Mouse (Mus musculus) adrenal gland, adult 18-20 months (tissue): ENCODE measurements around the gene Bbs9. TPM values are rescaled to one million over a fixed set of nuclear protein-coding genes. Genes with fewer than 3 reads are reported as not detected.

Experiments
- DNase-seq, 2 experiments: peaks; one replicate each; pipeline ENCODE4 v3.0.0; 2021 to 2022; ENCODE audit warnings: low spot score in 2 of 2
- total RNA-seq, 2 experiments: library from RNA; stranded (reverse); gene quantifications; 1 replicate in 1 of 2; 2 replicates in 1 of 2; pipeline ENCODE4 v1.2.3; 2021

Bbs9 gene
- total RNA-seq, 2 experiments from 2014 or later: 12.5 to 16.5 TPM

- DNase-seq: no peak
Observed at GRCm38 (mm10) chr9:22619245-22619644, 143.7 kb downstream of the Bbs9 start.

- DNase-seq: peak; percentile 29 to 31
Observed at GRCm38 (mm10) chr9:22624966-22625365, 149.5 kb downstream of the Bbs9 start.

GRCm38 (mm10) chr9:22626014-22626413, 150.5 kb downstream of the Bbs9 start:
- no peak for DNase-seq

- DNase-seq: no peak
Observed at GRCm38 (mm10) chr9:22627912-22628311, 152.4 kb downstream of the Bbs9 start.

DNA sequence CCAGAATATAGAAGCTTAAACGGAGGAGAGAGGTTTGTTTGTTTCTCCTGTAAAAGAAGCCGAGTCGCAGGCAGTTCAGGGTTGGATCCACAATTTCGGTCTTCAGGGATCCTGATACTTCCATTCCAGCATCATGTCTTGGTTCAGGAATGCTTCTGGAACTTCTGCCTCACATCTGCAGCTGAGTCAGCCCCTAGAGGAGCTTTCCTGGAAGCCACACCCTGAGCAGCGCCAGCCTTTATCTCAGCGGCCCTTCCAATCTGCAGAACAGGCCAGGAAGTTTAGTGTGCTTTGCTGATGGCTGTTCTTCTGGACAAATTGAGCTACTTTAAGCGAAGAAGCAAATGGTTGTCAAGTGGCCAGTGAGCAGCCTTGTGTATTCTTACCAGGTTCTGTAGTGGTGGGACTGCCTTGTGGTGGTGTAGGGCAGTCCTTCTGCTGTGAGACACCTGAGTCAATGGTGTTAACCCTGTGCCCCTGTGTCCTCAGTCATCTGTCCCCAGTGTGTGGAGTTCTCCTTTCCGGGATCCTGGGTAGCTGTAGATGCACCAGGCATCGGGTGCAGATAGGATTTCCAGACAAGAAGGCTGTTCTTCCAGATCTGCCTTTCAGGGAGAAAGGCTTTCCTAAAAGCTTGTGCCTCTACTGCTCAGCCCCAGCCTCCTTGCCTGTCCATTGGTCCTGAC, 157.4 kb downstream of the Bbs9 start:
- no peak for DNase-seq

- DNase-seq: no peak
Observed at GRCm38 (mm10) chr9:22638502-22638901, 163.0 kb downstream of the Bbs9 start.

GRCm38 (mm10) chr9:22640683-22641431, 165.3 kb downstream of the Bbs9 start:
- no peak for DNase-seq

DNA sequence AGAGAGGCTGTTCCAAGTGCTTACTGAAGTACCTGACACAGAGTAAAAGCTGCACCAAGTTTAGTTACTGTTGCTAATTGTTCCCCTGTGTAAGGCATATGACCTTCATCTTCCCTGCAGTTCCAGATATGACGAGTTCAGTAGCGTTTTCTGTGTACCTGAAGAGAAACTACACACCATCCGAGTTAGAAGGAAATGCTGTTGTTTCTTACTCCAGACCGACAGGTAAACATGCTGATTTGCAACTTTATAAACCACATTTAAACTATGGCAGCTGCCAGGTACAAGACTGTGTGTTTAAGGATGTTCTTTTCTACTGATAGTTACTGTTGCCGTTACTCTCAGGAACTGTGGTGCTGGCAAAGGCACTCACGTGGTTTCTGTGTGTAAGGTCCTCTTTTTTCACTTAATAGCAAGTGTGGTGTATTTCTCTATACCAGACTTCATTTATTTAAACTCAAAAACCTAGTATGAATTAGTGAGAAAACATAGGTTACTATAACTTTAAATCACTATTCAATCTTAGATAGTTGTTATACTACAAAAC, 170.4 kb downstream of the Bbs9 start:
- DNase-seq: no peak

- DNase-seq: no peak
Observed at GRCm38 (mm10) chr9:22646461-22646860, 170.9 kb downstream of the Bbs9 start.

DNA sequence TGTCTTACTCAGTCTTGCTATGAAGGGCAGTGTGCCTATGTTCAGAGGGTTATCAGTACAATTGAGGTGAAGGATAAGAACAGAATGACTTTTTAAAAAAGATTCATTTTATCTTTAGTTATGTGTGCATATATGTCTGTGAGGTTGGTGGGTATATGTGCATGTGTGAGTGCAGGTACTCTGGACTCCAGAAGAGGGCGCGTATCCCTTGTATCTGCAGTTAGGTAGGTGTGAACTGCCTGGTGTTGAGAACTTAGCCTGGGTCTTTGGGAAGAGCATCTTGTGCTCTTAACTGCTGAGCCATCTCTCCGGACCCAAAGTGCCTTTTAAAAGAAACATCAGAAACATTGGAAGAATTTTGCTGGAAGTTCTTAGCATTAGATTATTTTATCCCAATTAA, 172.6 kb downstream of the Bbs9 start:
- DNase-seq: no peak

DNA sequence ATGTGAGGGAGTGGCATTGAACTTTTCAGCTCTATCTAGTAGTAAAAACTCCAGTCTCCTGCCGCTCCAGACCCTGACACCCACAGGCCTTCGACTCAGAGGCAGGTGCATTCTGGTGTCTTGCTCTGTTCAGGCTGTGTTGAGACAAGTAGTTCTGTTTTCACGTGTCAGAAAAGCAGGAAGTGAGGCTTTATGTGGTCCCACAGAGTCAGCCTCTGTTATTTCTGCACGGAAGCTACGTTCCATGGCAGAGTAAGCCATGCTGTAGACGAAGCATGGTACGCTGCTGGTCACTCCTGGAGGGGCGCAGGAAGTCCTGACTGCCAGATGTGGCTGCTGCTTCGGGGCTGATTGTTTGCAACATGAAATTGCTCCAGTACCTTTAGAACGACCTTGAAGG, 174.1 kb downstream of the Bbs9 start:
- DNase-seq: no peak

DNA sequence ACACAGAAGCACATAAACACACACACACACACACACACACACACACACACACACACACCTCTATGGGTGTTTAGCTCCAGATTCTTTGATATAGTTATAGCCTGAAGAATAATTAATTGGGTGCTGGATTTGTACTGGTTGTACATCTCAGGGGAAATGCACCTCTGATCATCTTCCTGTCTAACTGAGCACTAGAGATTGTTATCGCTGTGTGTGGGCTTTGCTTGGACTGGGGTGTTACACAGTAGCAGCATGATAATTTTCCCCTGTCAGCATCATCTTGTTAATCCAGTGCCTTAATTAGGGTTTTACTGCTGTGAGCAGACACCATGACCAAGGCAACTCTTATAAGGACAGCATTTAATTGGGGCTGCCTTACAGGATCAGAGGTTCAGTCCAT, 175.3 kb downstream of the Bbs9 start:
- no peak for DNase-seq

- no peak for DNase-seq
Observed at GRCm38 (mm10) chr9:22651619-22652018, 176.1 kb downstream of the Bbs9 start.

DNA sequence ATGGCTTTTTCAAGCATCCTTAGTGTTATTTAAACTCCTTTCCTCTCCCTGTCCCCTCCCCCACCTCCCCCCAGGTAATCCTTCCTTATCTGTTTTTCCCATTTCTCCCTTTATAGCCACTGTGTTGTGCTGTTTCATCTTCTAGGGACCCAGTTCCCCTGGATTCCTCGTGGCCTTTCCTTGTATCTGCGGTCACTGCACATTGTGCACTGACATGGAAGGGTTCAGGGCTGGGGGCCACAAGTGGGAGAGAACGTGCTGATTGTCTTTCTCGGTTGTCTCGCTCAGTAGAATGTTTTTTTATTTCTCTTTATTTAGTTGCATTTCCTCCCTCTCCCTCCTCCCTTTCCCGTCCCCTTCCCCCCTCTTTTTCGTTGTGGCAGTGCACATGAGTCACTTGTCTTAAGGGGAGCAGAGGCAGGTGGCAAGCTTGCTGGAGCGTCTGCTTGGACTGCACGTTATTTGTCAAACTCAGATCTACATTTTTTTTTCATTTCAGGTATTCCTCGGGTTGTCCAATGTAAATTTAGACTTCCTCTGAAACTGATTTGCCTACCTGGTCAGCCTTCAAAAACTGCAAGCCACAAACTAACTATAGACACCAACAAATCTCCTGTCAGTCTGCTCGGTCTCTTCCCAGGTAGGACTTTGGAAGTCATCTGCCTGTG, 179.3 kb downstream of the Bbs9 start:
- no peak for DNase-seq

DNA sequence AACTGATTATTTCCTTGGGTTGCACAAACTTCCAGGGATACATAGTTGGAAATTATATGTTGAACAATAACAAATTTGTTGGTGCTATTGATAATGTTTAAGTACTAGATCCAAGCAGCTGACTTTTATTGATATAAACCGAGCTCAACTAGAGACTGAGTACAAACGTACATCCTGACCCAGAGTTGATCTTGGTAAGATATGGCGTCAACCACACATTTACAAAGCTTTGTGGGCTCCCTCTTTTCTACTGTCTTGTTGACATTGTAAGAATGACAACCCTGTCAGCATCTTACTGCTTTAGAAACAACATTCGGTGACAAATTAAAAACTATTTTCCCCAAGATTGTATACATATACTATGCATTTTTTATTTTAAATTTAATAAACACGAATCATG, 181.7 kb downstream of the Bbs9 start:
- no peak for DNase-seq

- DNase-seq: no peak
Observed at GRCm38 (mm10) chr9:22665155-22665554, 189.6 kb downstream of the Bbs9 start.

DNA sequence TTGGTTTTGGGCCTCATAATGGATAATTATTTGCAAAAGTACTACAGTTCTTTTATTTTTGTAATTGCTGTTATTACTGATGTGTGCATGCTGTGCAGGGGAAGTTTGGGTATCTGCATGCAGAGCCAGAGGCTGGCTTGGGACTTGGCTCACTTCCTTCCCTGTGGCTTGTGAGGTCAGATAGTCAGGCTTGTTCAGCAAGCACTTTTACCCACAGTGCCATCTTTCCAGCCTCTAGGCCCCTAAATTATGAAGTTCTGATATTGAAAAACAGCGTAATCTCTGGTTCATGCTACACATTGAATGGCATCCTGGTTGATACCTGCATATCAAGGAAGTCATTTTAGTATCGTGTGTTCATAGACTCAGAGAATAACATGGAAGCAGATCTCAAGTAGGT, 197.4 kb downstream of the Bbs9 start:
- no peak for DNase-seq

- no peak for DNase-seq
Observed at GRCm38 (mm10) chr9:22677132-22677829, 201.8 kb downstream of the Bbs9 start.

DNA sequence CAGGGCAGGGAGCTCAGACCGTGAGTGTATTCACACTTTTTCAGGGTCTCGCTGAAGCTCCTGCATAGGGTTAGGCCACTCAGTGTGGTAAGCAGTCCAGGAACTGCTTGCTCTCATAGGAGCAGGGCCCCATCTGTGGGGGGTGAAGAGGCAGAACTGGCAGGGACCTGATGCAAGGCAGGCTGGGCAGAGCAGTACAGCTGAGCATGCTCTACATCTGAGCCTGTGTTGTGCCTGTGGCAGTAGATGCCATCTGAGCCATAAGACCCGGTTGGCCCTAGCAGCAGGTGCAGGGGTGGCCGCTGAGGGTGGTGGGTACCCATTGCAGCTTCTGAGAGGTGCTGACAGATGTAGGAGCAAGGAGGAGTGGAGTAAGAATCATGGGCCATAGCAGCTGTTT, 202.5 kb downstream of the Bbs9 start:
- DNase-seq: no peak

DNA sequence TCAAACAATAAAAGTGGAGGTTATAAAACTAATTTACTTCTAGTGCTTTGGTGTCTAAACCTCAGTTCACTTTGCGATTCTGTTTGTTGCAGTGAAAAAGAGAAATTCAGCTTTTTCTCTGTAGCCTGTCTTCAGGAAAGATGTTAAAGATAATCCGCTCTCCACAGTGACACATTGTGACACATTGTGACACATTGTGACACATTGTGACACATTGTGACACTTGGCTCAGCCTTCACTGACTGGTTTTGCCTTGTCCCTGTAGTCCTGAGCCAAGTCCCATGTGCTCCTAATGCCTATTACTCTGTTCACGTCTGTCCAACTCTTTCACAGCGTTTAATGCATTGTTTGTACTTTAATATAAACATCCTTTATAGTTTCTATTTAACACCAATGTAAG, 203.0 kb downstream of the Bbs9 start:
- DNase-seq: no peak

- DNase-seq: no peak
Observed at GRCm38 (mm10) chr9:22679485-22679884, 204.0 kb downstream of the Bbs9 start.
